Mouse (Mus musculus) olfactory bulb, adult 2 months (tissue): ENCODE data around the gene Stx12. TPM values are rescaled to one million over a fixed set of nuclear protein-coding genes. Genes with fewer than 3 reads are reported as not detected.

Experiments used
- H3K27ac ChIP-seq: fragments of 200-500 bp; 2 replicates; pipeline ENCODE4 v1.5.1; 2012; ENCODE audit warnings: low read depth, low read length; ENCODE audit not compliant: insufficient read depth
- H3K4me1 ChIP-seq: fragments of 200-500 bp; 2 replicates; pipeline ENCODE4 v1.6.1; 2012; ENCODE audit warnings: low read length; ENCODE audit not compliant: control insufficient read depth, insufficient read depth
- H3K4me3 ChIP-seq: fragments of 200-500 bp; 2 replicates; pipeline ENCODE4 v1.5.1; 2012; ENCODE audit warnings: mild to moderate bottlenecking, low read depth, low read length, moderate library complexity; ENCODE audit not compliant: insufficient read depth
- CTCF ChIP-seq: fragments of 200-500 bp; IDR thresholded peaks from 2 replicates; pipeline ENCODE4 v1.5.1; 2012; ENCODE audit warnings: low read depth, mild to moderate bottlenecking, low read length, moderate library complexity; ENCODE audit not compliant: insufficient read depth
- POLR2A ChIP-seq: fragments of 200-500 bp; IDR thresholded peaks from 2 replicates; pipeline ENCODE4 v1.6.1; 2012; ENCODE audit warnings: mild to moderate bottlenecking, low read depth, low read length, moderate library complexity; ENCODE audit not compliant: insufficient read depth
- WGBS: fragments of 180-500 bp; shearing (Covaris S2); methylation state at CpG from one replicate; pipeline ENCODE4 v1.1.7; 2018; 5-methylcytosine and 5-hydroxymethylcytosine counted together
- polyA plus RNA-seq: library from polyadenylated mRNA; stranded (reverse); fragments of >200 nt; gene quantifications from 2 replicates; pipeline ENCODE4 v1.2.4, GENCODE M21; 2012; ENCODE audit warnings: low replicate concordance; ENCODE audit not compliant: missing spikeins, insufficient read depth, insufficient read length

Gene Stx12
- polyA plus RNA-seq, 1 experiment, result not detected

GRCm38 (mm10) chr4:132805146-132805545, 79.2 kb downstream of the Stx12 start:
- no peak for TF ChIP-seq CTCF
- TF ChIP-seq POLR2A, result no peak
- WGBS, result 80% methylated on average over 5 of the region's 5 CpGs
- Histone ChIP-seq H3K27ac (no peak overlapping the region), H3K4me3 (no peak overlapping the region), H3K4me1 (no peaks in the 10 kb centered on the region)

- Histone ChIP-seq H3K27ac (no peak overlapping the region), H3K4me1 (no peaks in the 10 kb centered on the region), H3K4me3 (no peak overlapping the region)
- TF ChIP-seq CTCF (no peak), POLR2A (no peak)
- 92% methylated on average over 6 of the region's 6 CpGs for whole genome bisulfite sequencing
These were observed 80.0 kb downstream of the Stx12 start for GRCm38 (mm10) chr4:132804331-132804730.

- Histone ChIP-seq H3K27ac (no peak overlapping the region), H3K4me3 (no peak overlapping the region), H3K4me1 (no peaks in the 10 kb centered on the region)
- whole genome bisulfite sequencing, result 97% methylated on average over 7 of the region's 7 CpGs
- TF ChIP-seq POLR2A (no peak), CTCF (no peak)
These were observed 80.4 kb downstream of the Stx12 start for GRCm38 (mm10) chr4:132803876-132804275.

Other genes with a start within 250 kb of the Stx12 start
- gene Eya3, start 245.5 kb downstream of the Stx12 start, polyA plus RNA-seq, result not detected in 2 replicates
- gene Xkr8, start 152.0 kb downstream of the Stx12 start, polyA plus RNA-seq, result not detected in 2 replicates
- not detected in 2 replicates for gene Smpdl3b, start 127.3 kb downstream of the Stx12 start, polyA plus RNA-seq
- not detected in 2 replicates for gene Rpa2, start 116.2 kb downstream of the Stx12 start, polyA plus RNA-seq
- not detected in 2 replicates for gene Themis2, start 88.1 kb downstream of the Stx12 start, polyA plus RNA-seq
- not detected in 2 replicates for gene Ppp1r8, start 41.3 kb downstream of the Stx12 start, polyA plus RNA-seq
- not detected in 2 replicates for gene Fam76a, start 38.0 kb upstream of the Stx12 start, polyA plus RNA-seq
- gene Fgr, start 89.6 kb upstream of the Stx12 start, polyA plus RNA-seq, result not detected in 2 replicates
- not detected in 2 replicates for gene Ahdc1, start 126.8 kb upstream of the Stx12 start, polyA plus RNA-seq
- not detected in 2 replicates for gene Wasf2, start 246.0 kb upstream of the Stx12 start, polyA plus RNA-seq